ENCODE assay signal across 23 mouse cellular contexts in the genomic region with DNA sequence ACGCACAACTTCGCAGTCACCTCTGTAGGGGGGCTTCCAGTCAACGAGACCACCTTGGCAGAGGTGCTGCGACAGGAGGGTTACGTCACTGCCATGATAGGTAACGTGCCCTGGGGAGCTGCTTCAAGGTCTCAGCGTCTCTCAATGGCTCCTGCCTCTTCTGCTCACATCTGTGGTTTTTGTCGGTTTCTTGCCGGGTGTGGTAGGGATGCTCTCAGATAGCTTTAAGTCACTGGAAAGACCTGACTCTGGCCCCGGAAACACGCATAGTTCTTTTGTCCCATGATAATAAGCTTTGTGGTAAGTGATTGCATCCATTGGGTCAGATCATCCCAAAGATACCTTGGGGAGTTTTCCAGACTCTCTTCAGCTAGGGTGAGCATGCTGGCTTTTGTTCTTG. TPM values are rescaled to one million over a fixed set of nuclear protein-coding genes. Genes with fewer than 3 reads are reported as not detected.
DNase-seq lines count a peak whose midpoint lies in the region; ATAC-seq and TF ChIP-seq lines count a peak whose summit lies in the region.
"Had no signal": no experiment of that assay in that cellular context is flagged by ENCODE, and none has a peak within 500 bp of the region (broad histone marks: within the 10 kb centered on the region; RNA-seq: fewer than 3 reads in every experiment).

No protein-coding gene starts in this region.

- no peak overlapping the region for H3K9ac ChIP-seq in liver, embryonic 11.5 days (ENCODE audit: low read depth, low read length)
- H3K9ac ChIP-seq in liver, postnatal 0 days (replicated peaks), result no peak overlapping the region
- H3K9ac ChIP-seq in liver, embryonic 13.5 days, result no peak overlapping the region
- H3K9ac ChIP-seq in liver, embryonic 16.5 days (ENCODE audit: low read depth, low read length), result no peak overlapping the region
- H3K9ac ChIP-seq: forebrain, embryonic 13.5 days; heart, embryonic 13.5 days; hindbrain, embryonic 14.5 days had no signal

- TF ChIP-seq EP300 in liver, postnatal 0 days (IDR thresholded peaks at IDR 0.05; ENCODE audit: low read depth), result no peak

- peaks cover 4% of the 10 kb centered on the region; the same call in 1 of the 2 replicates for H3K4me1 ChIP-seq in liver, embryonic 11.5 days (replicated peaks; ENCODE audit: control insufficient read depth, insufficient read depth, low read length)
- H3K4me1 ChIP-seq in liver, postnatal 0 days (ENCODE audit: insufficient read depth), result peaks cover 8% of the 10 kb centered on the region; the same call in 1 of the 2 replicates
- H3K4me1 ChIP-seq in liver, embryonic 13.5 days (replicated peaks), result peaks cover 44% of the 10 kb centered on the region
- peaks cover 24% of the 10 kb centered on the region for H3K4me1 ChIP-seq in liver, embryonic 16.5 days (ENCODE audit: control insufficient read depth, low read depth, low read length)
- H3K4me1 ChIP-seq: heart, embryonic 13.5 days had no signal

- no peak for DNase-seq in liver, embryonic 11.5 days (ENCODE audit: low spot score)
- DNase-seq in liver, postnatal 0 days, result no peak
- DNase-seq in liver, embryonic 13.5 days, result no peak
- no peak for DNase-seq in adrenal gland, postnatal 10 days
- no peak for DNase-seq in thymus, postnatal 0 days (ENCODE audit: low spot score)
- DNase-seq: adrenal gland, adult 8-10 months; adrenal gland, postnatal 36 days; cerebellum, adult 18-20 months; cerebellum, adult 9-10 months; cerebellum, postnatal 14 days; gastrocnemius, postnatal 10 days; gastrocnemius, postnatal 36 days; heart, adult 2 months; heart, postnatal 14 days; heart, postnatal 4 days had no signal

- no peaks in the 10 kb centered on the region for H3K36me3 ChIP-seq in liver, embryonic 11.5 days (ENCODE audit: control insufficient read depth, insufficient read depth, low read length)
- H3K36me3 ChIP-seq in liver, postnatal 0 days (replicated peaks; ENCODE audit: insufficient read depth, low read length), result no peaks in the 10 kb centered on the region
- H3K36me3 ChIP-seq in liver, embryonic 13.5 days, result no peaks in the 10 kb centered on the region
- no peaks in the 10 kb centered on the region for H3K36me3 ChIP-seq in liver, embryonic 16.5 days (ENCODE audit: control insufficient read depth, insufficient read depth)
- H3K36me3 ChIP-seq: forebrain, embryonic 10.5 days; heart, embryonic 10.5 days; heart, embryonic 13.5 days had no signal

- no peaks in the 10 kb centered on the region for H3K27me3 ChIP-seq in liver, embryonic 11.5 days (replicated peaks; ENCODE audit: control insufficient read depth, insufficient read depth, low read length)
- H3K27me3 ChIP-seq in liver, postnatal 0 days (ENCODE audit: insufficient read depth, low read length), result no peaks in the 10 kb centered on the region
- H3K27me3 ChIP-seq in liver, embryonic 13.5 days, result no peaks in the 10 kb centered on the region
- no peaks in the 10 kb centered on the region for H3K27me3 ChIP-seq in liver, embryonic 16.5 days (ENCODE audit: control insufficient read depth, insufficient read depth, low read depth, low read length)
- H3K27me3 ChIP-seq: forebrain, embryonic 13.5 days; heart, embryonic 13.5 days had no signal

- no peak overlapping the region for H3K4me3 ChIP-seq in liver, embryonic 11.5 days (ENCODE audit: low read depth, low read length)
- H3K4me3 ChIP-seq in liver, postnatal 0 days (ENCODE audit: low read depth, low read length), result no peak overlapping the region
- no peak overlapping the region for H3K4me3 ChIP-seq in liver, embryonic 13.5 days (replicated peaks)
- H3K4me3 ChIP-seq in liver, embryonic 16.5 days (ENCODE audit: low read depth, low read length), result no peak overlapping the region
- H3K4me3 ChIP-seq: forebrain, embryonic 10.5 days; forebrain, embryonic 13.5 days; heart, adult 2 months; heart, embryonic 10.5 days; heart, embryonic 13.5 days had no signal

- H3K27ac ChIP-seq in liver, embryonic 11.5 days (ENCODE audit: low read depth, low read length), result no peak overlapping the region
- H3K27ac ChIP-seq in liver, postnatal 0 days (ENCODE audit: low read depth), result no peak overlapping the region
- peak overlapping the region; percentile 14; the same call in 1 of the 2 replicates for H3K27ac ChIP-seq in liver, embryonic 13.5 days
- H3K27ac ChIP-seq in liver, embryonic 16.5 days (ENCODE audit: low read length), result 0 out of 2 replicates have a peak overlapping the region, but pooled peaks have one; percentile 19
- H3K27ac ChIP-seq: forebrain, embryonic 10.5 days; forebrain, embryonic 13.5 days; heart, adult 2 months; heart, embryonic 10.5 days; heart, embryonic 13.5 days; hindbrain, embryonic 14.5 days had no signal

- 65% methylated on average over 11 of the region's 11 CpGs for WGBS in liver, embryonic 11.5 days
- 72% methylated on average over 11 of the region's 11 CpGs for WGBS in liver, postnatal 0 days (ENCODE audit: insufficient replicate concordance)
- WGBS in liver, embryonic 13.5 days (ENCODE audit: insufficient replicate concordance), result 52% methylated on average over 11 of the region's 11 CpGs
- 50% methylated on average over 11 of the region's 11 CpGs for WGBS in liver, embryonic 16.5 days (ENCODE audit: insufficient replicate concordance)

- no peak for TF ChIP-seq CTCF in liver, postnatal 0 days (IDR thresholded peaks at IDR 0.05; ENCODE audit: low read depth)

- H3K9me3 ChIP-seq in liver, embryonic 11.5 days (ENCODE audit: control insufficient read depth, low read length), result no peaks in the 10 kb centered on the region
- no peaks in the 10 kb centered on the region for H3K9me3 ChIP-seq in liver, postnatal 0 days (ENCODE audit: low read length)
- H3K9me3 ChIP-seq in liver, embryonic 13.5 days (replicated peaks), result no peaks in the 10 kb centered on the region
- no peaks in the 10 kb centered on the region for H3K9me3 ChIP-seq in liver, embryonic 16.5 days (replicated peaks; ENCODE audit: control insufficient read depth, low read length)
- H3K9me3 ChIP-seq: forebrain, embryonic 10.5 days; forebrain, embryonic 13.5 days; heart, embryonic 10.5 days; heart, embryonic 13.5 days had no signal

- peak; percentile 27; the same call in 1 of the 2 replicates for ATAC-seq in liver, embryonic 11.5 days (replicated peaks; ENCODE audit: low FRiP score)
- no peak for ATAC-seq in liver, postnatal 0 days
- 0 out of 2 replicates have a peak, but pooled peaks have one; percentile 22 for ATAC-seq in liver, embryonic 13.5 days (ENCODE audit: low read depth)
- no peak for ATAC-seq in liver, embryonic 16.5 days (ENCODE audit: low read depth)
- ATAC-seq: activated CD4-positive, CD25-positive, alpha-beta regulatory T cell, adult 4 months; forebrain, embryonic 13.5 days; forebrain, embryonic 16.5 days had no signal

- H3K4me2 ChIP-seq in liver, embryonic 11.5 days, result 0 out of 2 replicates have a peak overlapping the region, but pooled peaks have one; percentile 4
- H3K4me2 ChIP-seq in liver, postnatal 0 days (ENCODE audit: low read depth, low read length), result no peak overlapping the region
- peak overlapping the region; percentile 29 for H3K4me2 ChIP-seq in liver, embryonic 13.5 days
- 0 out of 2 replicates have a peak overlapping the region, but pooled peaks have one; percentile 15 for H3K4me2 ChIP-seq in liver, embryonic 16.5 days (ENCODE audit: low read depth, low read length)
- H3K4me2 ChIP-seq: forebrain, embryonic 13.5 days; heart, embryonic 13.5 days; hindbrain, embryonic 14.5 days had no signal

RNA-seq across cellular contexts. Expression of a gene that starts 43.9 kb away (rescaled TPM):
- 52.2 and 58.7 TPM in 2 replicates for polyA plus RNA-seq in liver, embryonic 11.5 days (2014; fragmentation: Nextera tagmentation; extraction: Ambion mirVana)
- 18.8 and 19.0 TPM in 2 replicates for polyA plus RNA-seq in liver, postnatal 0 days (2015; fragmentation: Nextera tagmentation; extraction: Ambion mirVana)
- polyA plus RNA-seq in liver, embryonic 13.5 days (2015; fragmentation: Nextera tagmentation; extraction: Ambion mirVana), result 47.0 and 51.9 TPM in 2 replicates
- 32.0 and 33.4 TPM in 2 replicates for polyA plus RNA-seq in liver, embryonic 16.5 days (2015; fragmentation: Nextera tagmentation; extraction: Ambion mirVana)
- 1 to 10 TPM; 2.7 to 3.9 TPM for total RNA-seq in adrenal gland, postnatal 10 days (2021)
- 14.4 TPM in 2 replicates for polyA plus RNA-seq in thymus, postnatal 0 days (2015; fragmentation: Nextera tagmentation; extraction: Ambion mirVana)

RNA-seq across cellular contexts. Expression of a gene that starts 44.2 kb away (rescaled TPM):
- 5.8 and 6.2 TPM in 2 replicates for polyA plus RNA-seq in liver, embryonic 11.5 days (2014; fragmentation: Nextera tagmentation; extraction: Ambion mirVana)
- 11.8 and 13.1 TPM in 2 replicates for polyA plus RNA-seq in liver, postnatal 0 days (2015; fragmentation: Nextera tagmentation; extraction: Ambion mirVana)
- polyA plus RNA-seq in liver, embryonic 13.5 days (2015; fragmentation: Nextera tagmentation; extraction: Ambion mirVana), result 2.8 and 3.2 TPM in 2 replicates
- 3.2 and 3.8 TPM in 2 replicates for polyA plus RNA-seq in liver, embryonic 16.5 days (2015; fragmentation: Nextera tagmentation; extraction: Ambion mirVana)
- total RNA-seq in adrenal gland, postnatal 10 days (2021), result 10 to 100 TPM; 10.6 to 14.2 TPM
- 2.3 and 2.4 TPM in 2 replicates for polyA plus RNA-seq in thymus, postnatal 0 days (2015; fragmentation: Nextera tagmentation; extraction: Ambion mirVana)

Comparison
In these comparisons a context has a peak if more than half of its experiments do, and no peak if none do; other contexts are left out.
1. ATAC-seq: peak in liver, embryonic 11.5 days (single experiment) and liver, embryonic 13.5 days (single experiment); none in liver, postnatal 0 days (single experiment) and liver, embryonic 16.5 days (single experiment).
2. H3K27ac ChIP-seq: peak in liver, embryonic 13.5 days (single experiment) and liver, embryonic 16.5 days (single experiment); none in liver, embryonic 11.5 days (single experiment) and liver, postnatal 0 days (single experiment).